26 mouse cellular contexts compared by ENCODE assay signal in the genomic region with DNA sequence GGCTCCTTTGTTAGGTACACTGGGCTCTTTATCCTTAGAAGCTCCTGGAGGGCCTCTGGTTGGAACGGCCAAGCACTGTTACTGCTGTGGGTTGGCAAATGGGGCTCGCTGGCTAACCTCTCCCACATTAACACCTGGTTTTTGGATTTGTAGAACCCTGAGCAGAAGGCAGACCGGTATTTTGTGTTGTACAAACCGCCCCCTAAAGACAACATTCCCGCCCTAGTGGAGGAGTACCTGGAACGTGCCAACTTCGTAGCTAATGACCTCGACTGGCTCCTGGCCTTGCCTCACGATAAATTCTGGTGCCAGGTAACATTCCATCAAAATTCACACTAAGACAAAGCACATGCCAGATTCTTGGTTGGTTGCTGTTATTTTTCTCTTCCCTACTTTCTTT. TPM values are rescaled to one million over a fixed set of nuclear protein-coding genes. Genes with fewer than 3 reads are reported as not detected.
DNase-seq lines count a peak whose midpoint lies in the region; TF ChIP-seq lines count a peak whose summit lies in the region.
"Had no signal": no experiment of that assay in that cellular context is flagged by ENCODE, and none has a peak within 500 bp of the region (broad histone marks: within the 10 kb centered on the region; RNA-seq: fewer than 3 reads in every experiment).

No protein-coding gene starts in this region.

- no peaks in the 10 kb centered on the region; the same call in none of the 2 replicates for H3K4me1 ChIP-seq in lung, adult 2 months (ENCODE audit: control insufficient read depth, insufficient read depth, low read length)
- H3K4me1 ChIP-seq: embryonic facial prominence, embryonic 13.5 days; embryonic facial prominence, embryonic 15.5 days; forebrain, embryonic 10.5 days; forebrain, embryonic 12.5 days had no signal

- H3K4me3 ChIP-seq in lung, adult 2 months (replicated peaks; ENCODE audit: extremely low read depth, low read depth, low read length), result no peak overlapping the region
- H3K4me3 ChIP-seq: embryonic facial prominence, embryonic 13.5 days; embryonic facial prominence, embryonic 15.5 days; erythroblast, embryonic 14.5 days; forebrain, embryonic 10.5 days; forebrain, embryonic 12.5 days had no signal

- peak; percentile 61 to 64 for DNase-seq in lung, adult 18-20 months
- no peak for DNase-seq in lung, adult 2 months
- DNase-seq in lung, postnatal 25 days (ENCODE audit: low spot score), result peak; percentile 49
- DNase-seq in lung, postnatal 14 days, result no peak
- peak; percentile 21 for DNase-seq in ovary, adult 18-20 months (ENCODE audit: low spot score)
- no peak for DNase-seq in ovary, postnatal 36 days (ENCODE audit: low spot score)
- DNase-seq in thymus, postnatal 0 days (ENCODE audit: low spot score), result no peak
- DNase-seq: adrenal gland, adult 2 months; adrenal gland, postnatal 10 days; adrenal gland, postnatal 25 days; cerebellum, adult 11 months; cerebellum, adult 18-20 months; cerebellum, adult 8-10 months; cerebellum, adult 9-11 months; cerebellum, postnatal 14 days; cerebellum, postnatal 36 days; embryo, embryonic 11 days had no signal

- TF ChIP-seq CTCF in lung, adult 2 months (IDR thresholded peaks at IDR 0.05; ENCODE audit: insufficient read depth, low read length), result no peak

- no peak for TF ChIP-seq POLR2A in lung, adult 2 months (IDR thresholded peaks at IDR 0.05; ENCODE audit: borderline replicate concordance, extremely low read depth, low read depth, low read length)

- WGBS in lung, adult 2 months, result 72% methylated on average over 9 of the region's 9 CpGs

RNA-seq across cellular contexts. Expression of a gene that starts 8.9 kb away (rescaled TPM):
- polyA plus RNA-seq in lung, adult 2 months (2012; rRNA removed), result 23.5 and 34.0 TPM in 2 replicates
- 27.3 and 27.4 TPM in 2 replicates for polyA plus RNA-seq in thymus, postnatal 0 days (2015; fragmentation: Nextera tagmentation; extraction: Ambion mirVana)

RNA-seq across cellular contexts. Expression of a gene that starts 26.5 kb away (rescaled TPM):
- not detected in 2 replicates for polyA plus RNA-seq in lung, adult 2 months (2012; rRNA removed)
- polyA plus RNA-seq in thymus, postnatal 0 days (2015; fragmentation: Nextera tagmentation; extraction: Ambion mirVana), result not detected in 2 replicates
- polyA plus RNA-seq: adrenal gland, adult 2 months; brain, embryonic 14.5 days; C2C12; embryonic facial prominence, embryonic 11.5 days; embryonic facial prominence, embryonic 13.5 days; embryonic facial prominence, embryonic 15.5 days; erythroblast, embryonic 14.5 days; forebrain, embryonic 10.5 days; forebrain, embryonic 12.5 days; forebrain, embryonic 14.5 days had no signal

RNA-seq across cellular contexts. Expression of a gene that starts 51.7 kb away (rescaled TPM):
- 33.9 and 44.1 TPM in 2 replicates for polyA plus RNA-seq in lung, adult 2 months (2012; rRNA removed)
- 23.4 and 23.6 TPM in 2 replicates for polyA plus RNA-seq in thymus, postnatal 0 days (2015; fragmentation: Nextera tagmentation; extraction: Ambion mirVana)

RNA-seq across cellular contexts. Expression of a gene that starts 57.7 kb away (rescaled TPM):
- 460 and 481 TPM in 2 replicates for polyA plus RNA-seq in lung, adult 2 months (2012; rRNA removed)
- polyA plus RNA-seq in thymus, postnatal 0 days (2015; fragmentation: Nextera tagmentation; extraction: Ambion mirVana), result 1,084 and 1,132 TPM in 2 replicates

RNA-seq across cellular contexts. Expression of a gene that starts 58.1 kb away (rescaled TPM):
- 51.4 and 55.1 TPM in 2 replicates for polyA plus RNA-seq in lung, adult 2 months (2012; rRNA removed)
- polyA plus RNA-seq in thymus, postnatal 0 days (2015; fragmentation: Nextera tagmentation; extraction: Ambion mirVana), result 91.0 and 95.8 TPM in 2 replicates

Comparison
In these comparisons a context has a peak if more than half of its experiments do, and no peak if none do; other contexts are left out.
1. DNase-seq: peak in lung, adult 18-20 months (2 of 2), lung, postnatal 25 days (single experiment) and ovary, adult 18-20 months (single experiment); none in lung, adult 2 months (single experiment), lung, postnatal 14 days (single experiment), ovary, postnatal 36 days (single experiment) and thymus, postnatal 0 days (single experiment).